Mouse (Mus musculus) midbrain, postnatal 0 days (tissue): Measurements from ENCODE around the gene Il2ra. TPM values are rescaled to one million over a fixed set of nuclear protein-coding genes. Genes with fewer than 3 reads are reported as not detected.
A peak's percentile ranks its signal among the peaks of the same experiment; 100 is the strongest.

Experiments
- ATAC-seq: fragments of 200-750 bp; cut with Nextera tagmentation; 2 replicates; pipeline ENCODE4 v1.8.0; 2017; ENCODE audit warnings: moderate number of reproducible peaks, mild to moderate bottlenecking, moderate TSS enrichment, moderate library complexity; ENCODE audit not compliant: low FRiP score
- DNase-seq: peaks from one replicate; pipeline ENCODE4 v3.0.0-alpha.2; 2015; ENCODE audit warnings: low spot score
- H3K27ac ChIP-seq: fragments of 300-500 bp; sonication (generic); 2 replicates; pipeline ENCODE4 v1.5.1; 2014; ENCODE audit warnings: low read depth, mild to moderate bottlenecking, low read length, mixed read lengths
- H3K27me3 ChIP-seq: fragments of 300-500 bp; sonication (generic); 2 replicates; pipeline ENCODE4 v1.6.1; 2014; ENCODE audit warnings: low read length, control low read depth, mixed read lengths; ENCODE audit not compliant: insufficient read depth
- H3K36me3 ChIP-seq: fragments of 300-500 bp; sonication (generic); 2 replicates; pipeline ENCODE4 v1.6.1; 2014; ENCODE audit warnings: low read length, control low read depth, mixed read lengths; ENCODE audit not compliant: insufficient read depth
- H3K4me1 ChIP-seq: fragments of 300-500 bp; sonication (generic); 2 replicates; pipeline ENCODE4 v1.6.1; 2014; ENCODE audit warnings: mild to moderate bottlenecking, control low read depth, antibody characterized with exemption, low read length, mixed read lengths; ENCODE audit not compliant: insufficient read depth
- H3K4me2 ChIP-seq: fragments of 300-500 bp; sonication (generic); 2 replicates; pipeline ENCODE4 v1.6.1; 2014; ENCODE audit warnings: low read depth, mild to moderate bottlenecking, low read length, mixed read lengths; ENCODE audit not compliant: poor library complexity, severe bottlenecking
- H3K4me3 ChIP-seq: fragments of 300-500 bp; sonication (generic); 2 replicates; pipeline ENCODE4 v1.5.1; 2014; ENCODE audit warnings: low read depth, mild to moderate bottlenecking, low read length, moderate library complexity
- H3K9ac ChIP-seq: fragments of 300-500 bp; sonication (generic); replicated peaks from 2 replicates; pipeline ENCODE4 v1.6.1; 2014; ENCODE audit warnings: mild to moderate bottlenecking, low read length, moderate library complexity, mixed read lengths; ENCODE audit not compliant: poor library complexity, severe bottlenecking
- H3K9me3 ChIP-seq: fragments of 300-500 bp; sonication (generic); 2 replicates; pipeline ENCODE4 v1.6.1; 2016; ENCODE audit warnings: low read length, control low read depth
- CTCF ChIP-seq: IDR thresholded peaks from 2 replicates; pipeline ENCODE4 v1.5.1; 2016; ENCODE audit warnings: antibody characterized with exemption, mild to moderate bottlenecking
- WGBS: fragments of 180-500 bp; shearing (Covaris S2); extraction: QIAGEN DNeasy Blood & Tissue Kit; methylation state at CpG from one replicate; pipeline ENCODE4 v1.1.7; 2014; 5-methylcytosine and 5-hydroxymethylcytosine counted together
- polyA plus RNA-seq: library from polyadenylated mRNA; unstranded; fragments of >200 nt; fragmentation: Nextera tagmentation; extraction: Ambion mirVana; gene quantifications from 2 replicates; pipeline ENCODE4 v1.2.1, GENCODE M21; 2015
- total RNA-seq: library from RNA; depleted of rRNA; stranded (reverse); fragments of >200 nt; gene quantifications from 2 replicates; pipeline ENCODE4 v1.2.3, GENCODE M21; 2014

The Il2ra gene
- total and polyA plus RNA-seq, 2 experiments from 2014 or later: not detected

DNA sequence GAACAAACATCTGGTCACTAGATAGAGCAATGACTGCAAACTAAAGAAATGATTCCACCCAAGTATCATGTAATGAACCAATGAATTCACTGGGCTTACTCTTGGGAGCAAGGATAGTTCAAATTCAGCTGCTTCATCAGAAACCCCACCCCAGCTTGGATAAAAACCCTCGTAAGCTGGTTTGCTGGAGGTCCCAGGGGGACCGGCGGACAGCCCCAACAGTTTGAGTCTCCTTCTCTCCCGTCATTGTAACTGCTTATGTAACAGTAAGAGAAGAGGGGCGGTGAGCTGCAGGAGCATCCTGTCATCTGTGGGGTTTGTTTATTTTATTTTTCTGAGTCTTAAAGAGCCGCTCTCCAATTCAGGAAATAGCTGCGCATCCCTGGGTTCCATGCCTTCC lies 37.0 kb downstream of the Il2ra start:
- Histone ChIP-seq H3K27me3 (no peaks in the 10 kb centered on the region), H3K9ac (no peak overlapping the region), H3K9me3 (no peaks in the 10 kb centered on the region), H3K36me3 (no peaks in the 10 kb centered on the region), H3K4me1 (no peaks in the 10 kb centered on the region), H3K4me3 (no peak overlapping the region), H3K4me2 (no peak overlapping the region), H3K27ac (no peak overlapping the region)
- no peak for DNase-seq
- ATAC-seq: no peak
- TF ChIP-seq CTCF: no peak
- WGBS: 90% methylated on average over 7 of the region's 7 CpGs

DNA sequence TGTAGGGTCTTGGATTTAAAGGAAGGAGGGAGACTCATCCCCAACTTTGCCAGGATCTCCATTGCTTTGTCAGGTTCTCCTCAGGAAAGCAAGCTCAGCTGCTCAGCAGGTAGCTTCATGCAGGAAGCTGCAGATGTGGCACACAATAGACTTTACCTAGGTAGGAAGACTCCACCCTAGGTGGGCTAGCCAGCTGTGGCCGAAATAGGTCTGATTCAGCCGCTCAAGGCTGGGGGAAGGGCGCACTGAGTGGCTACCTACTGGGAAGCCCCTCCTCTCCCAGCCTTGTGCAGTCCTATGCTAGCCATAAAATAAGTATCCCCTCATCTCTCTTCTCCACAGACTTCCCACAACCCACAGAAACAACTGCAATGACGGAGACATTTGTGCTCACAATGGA lies 40.1 kb downstream of the Il2ra start:
- Histone ChIP-seq H3K4me1 (no peaks in the 10 kb centered on the region), H3K36me3 (no peaks in the 10 kb centered on the region), H3K9ac (no peak overlapping the region), H3K27ac (no peak overlapping the region), H3K4me2 (no peak overlapping the region), H3K9me3 (no peaks in the 10 kb centered on the region), H3K27me3 (no peaks in the 10 kb centered on the region), H3K4me3 (no peak overlapping the region)
- WGBS: 64% methylated on average over 4 of the region's 4 CpGs
- ATAC-seq (no peak), DNase-seq (no peak)
- TF ChIP-seq CTCF: no peak

DNA sequence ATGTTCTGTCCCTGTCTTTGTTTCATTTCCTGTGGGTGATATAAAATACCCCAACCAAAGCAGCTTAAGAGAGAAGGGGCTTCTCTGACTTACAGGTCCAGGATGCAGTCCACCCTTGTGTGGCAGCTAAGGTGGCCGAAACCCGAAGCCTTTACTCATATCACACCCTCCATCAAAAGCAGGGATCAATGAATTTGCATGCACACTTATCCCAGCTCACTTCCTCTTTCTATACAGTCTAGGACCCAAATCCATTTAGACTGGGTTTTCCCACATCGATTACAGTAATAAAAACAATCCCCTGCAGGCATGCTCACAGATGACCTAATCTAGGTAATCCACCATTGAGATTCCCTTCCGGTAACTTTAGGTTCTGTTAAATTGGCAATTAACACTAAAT lies 43.9 kb downstream of the Il2ra start:
- 83% methylated on average over 4 of the region's 4 CpGs for WGBS
- H3K9ac ChIP-seq: no peak overlapping the region
- TF ChIP-seq CTCF: no peak

DNA sequence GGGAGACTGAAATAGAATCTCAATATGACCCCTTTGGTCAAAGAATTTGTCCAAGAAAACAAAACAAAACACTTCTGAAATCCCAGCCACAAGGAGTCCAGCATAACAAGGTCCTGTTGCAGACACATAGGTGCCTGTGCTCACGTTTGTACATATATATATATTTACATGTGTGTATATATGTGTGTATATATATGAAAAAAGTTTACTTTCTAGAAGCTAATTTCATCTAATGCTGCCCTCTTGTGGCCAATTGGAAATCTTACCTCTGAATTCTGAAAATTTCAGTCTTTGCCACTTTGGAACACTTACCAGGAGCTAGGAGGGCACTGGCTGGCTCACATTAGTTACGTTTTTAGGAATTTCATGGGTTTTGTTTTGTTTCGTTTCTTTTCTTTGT lies 44.8 kb downstream of the Il2ra start:
- peak; percentile 69 for TF ChIP-seq CTCF
- DNase-seq: peak; percentile 57
- no peaks in the 10 kb centered on the region for H3K27me3 ChIP-seq

More for the DNA sequence above, 43.9 kb downstream of the Il2ra start:
- no peaks in the 10 kb centered on the region for H3K36me3 ChIP-seq
- ATAC-seq (no peak), DNase-seq (no peak)
- no peaks in the 10 kb centered on the region for H3K27me3 ChIP-seq
- H3K9me3 ChIP-seq: no peaks in the 10 kb centered on the region
- H3K4me1 ChIP-seq: no peaks in the 10 kb centered on the region
- H3K27ac ChIP-seq: no peak overlapping the region
- H3K4me2 ChIP-seq: no peak overlapping the region
- H3K4me3 ChIP-seq: no peak overlapping the region

DNA sequence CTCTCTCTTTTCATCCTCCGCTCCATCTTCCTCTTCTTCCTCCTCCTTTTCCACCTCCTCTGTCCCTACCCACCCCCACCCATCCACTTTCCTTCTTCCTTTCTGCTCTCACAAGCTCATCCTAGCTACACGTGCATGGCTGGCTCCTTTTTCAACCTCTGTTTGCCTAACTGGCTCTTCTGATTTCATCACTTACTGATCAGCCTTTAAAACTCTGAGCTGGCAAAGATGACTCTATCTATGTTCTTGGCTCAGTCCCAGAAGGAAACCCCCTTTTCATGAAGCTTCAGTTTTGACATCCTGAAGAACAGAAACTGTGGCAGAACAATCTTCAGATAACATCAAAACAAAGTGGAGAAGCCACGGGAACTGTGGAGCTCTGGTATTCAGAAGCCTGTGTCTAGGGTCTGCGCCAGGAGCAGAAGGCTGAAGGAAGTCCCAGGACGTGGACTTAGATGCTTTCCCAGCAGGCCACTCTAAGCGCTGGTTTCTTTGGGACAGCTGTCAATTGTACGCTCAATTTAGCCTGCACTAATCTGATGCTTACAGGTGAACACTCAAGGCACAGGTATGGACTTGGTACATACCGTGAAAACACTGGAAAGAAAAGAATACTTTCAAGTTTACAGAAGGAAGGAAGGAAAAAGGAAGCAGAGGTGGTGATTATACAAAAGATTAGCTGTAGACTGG lies 47.7 kb downstream of the Il2ra start:
- Histone ChIP-seq H3K9ac (no peak overlapping the region), H3K27ac (no peak overlapping the region), H3K4me3 (no peak overlapping the region), H3K27me3 (no peaks in the 10 kb centered on the region), H3K4me2 (no peak overlapping the region), H3K36me3 (no peaks in the 10 kb centered on the region), H3K9me3 (no peaks in the 10 kb centered on the region), H3K4me1 (no peaks in the 10 kb centered on the region)
- ATAC-seq: no peak
- TF ChIP-seq CTCF: no peak
- 67% methylated on average over 8 of the region's 8 CpGs for WGBS
- no peak for DNase-seq

More for the DNA sequence above, 44.8 kb downstream of the Il2ra start:
- ATAC-seq: 0 out of 2 replicates have a peak, but pooled peaks have one; percentile 34
- Histone ChIP-seq H3K4me1 (no peaks in the 10 kb centered on the region), H3K4me2 (no peak overlapping the region), H3K4me3 (no peak overlapping the region), H3K9ac (no peak overlapping the region), H3K9me3 (no peaks in the 10 kb centered on the region), H3K36me3 (no peaks in the 10 kb centered on the region), H3K27ac (no peak overlapping the region)
- WGBS: 20% methylated on average over 3 of the region's 3 CpGs

DNA sequence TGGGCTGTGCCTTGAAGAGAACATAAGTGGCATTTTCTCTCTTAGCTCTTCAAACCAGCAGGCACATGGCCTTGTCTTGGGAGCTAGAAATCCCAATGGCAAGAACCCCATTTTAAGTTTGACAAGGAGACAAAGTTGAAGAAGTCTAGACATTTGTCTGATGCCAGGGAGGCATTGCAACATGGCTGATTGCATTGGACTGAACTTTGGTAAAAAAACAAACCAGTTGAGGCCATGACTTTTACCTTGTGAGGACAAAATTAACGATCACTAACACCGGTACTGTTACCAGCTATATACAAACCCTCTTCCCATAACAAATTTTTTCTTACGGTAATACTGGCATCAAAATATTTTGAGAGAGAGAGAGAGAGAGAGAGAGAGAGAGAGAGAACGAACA lies 50.7 kb downstream of the Il2ra start:
- no peak for TF ChIP-seq CTCF
- no peaks in the 10 kb centered on the region for H3K36me3 ChIP-seq
- ATAC-seq (no peak), DNase-seq (no peak)
- no peak overlapping the region for H3K9ac ChIP-seq
- no peak overlapping the region for H3K4me3 ChIP-seq
- no peak overlapping the region for H3K27ac ChIP-seq
- no peaks in the 10 kb centered on the region for H3K9me3 ChIP-seq
- H3K27me3 ChIP-seq: no peaks in the 10 kb centered on the region
- H3K4me1 ChIP-seq: no peaks in the 10 kb centered on the region
- no peak overlapping the region for H3K4me2 ChIP-seq
- 90% methylated on average over 4 of the region's 4 CpGs for WGBS
